Mouse (Mus musculus): Measurements from ENCODE around the gene Gm20518.

Gm20518 gene

DNA sequence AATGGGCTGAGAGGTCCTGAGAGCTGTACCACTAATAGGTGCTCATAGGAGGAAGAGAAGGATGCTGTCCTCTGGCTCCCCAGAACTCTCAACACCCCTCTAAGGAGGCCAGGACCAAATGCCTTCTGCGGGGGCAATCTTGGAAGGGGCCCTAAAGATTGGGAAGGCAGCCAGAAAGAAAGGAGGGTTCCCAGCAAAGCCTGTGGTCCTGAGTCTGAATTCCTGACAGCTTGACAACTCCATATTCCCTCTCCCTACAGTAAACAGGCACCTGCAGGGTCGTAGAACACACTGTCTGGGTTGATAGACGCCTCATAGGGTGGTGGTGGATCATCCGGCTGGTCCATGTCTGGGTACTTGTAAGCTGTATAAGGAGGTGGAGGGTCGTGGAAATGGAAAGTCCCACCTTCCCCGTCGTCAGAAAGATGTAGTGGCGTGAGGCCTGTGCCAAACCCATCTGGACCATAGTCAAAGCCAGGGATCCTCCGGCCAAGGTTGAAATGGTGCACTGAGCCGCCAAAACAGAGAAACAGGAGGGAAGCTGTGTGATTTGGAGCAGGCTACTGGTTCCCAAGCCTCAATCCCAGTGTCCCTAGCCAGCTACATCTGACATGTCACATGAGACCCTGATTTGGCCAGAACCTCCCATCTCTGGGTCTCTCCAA is 47.6 kb downstream of the Gm20518 start:
- no peak for DNase-seq (ENCODE audit: low read depth, low spot score)

DNA sequence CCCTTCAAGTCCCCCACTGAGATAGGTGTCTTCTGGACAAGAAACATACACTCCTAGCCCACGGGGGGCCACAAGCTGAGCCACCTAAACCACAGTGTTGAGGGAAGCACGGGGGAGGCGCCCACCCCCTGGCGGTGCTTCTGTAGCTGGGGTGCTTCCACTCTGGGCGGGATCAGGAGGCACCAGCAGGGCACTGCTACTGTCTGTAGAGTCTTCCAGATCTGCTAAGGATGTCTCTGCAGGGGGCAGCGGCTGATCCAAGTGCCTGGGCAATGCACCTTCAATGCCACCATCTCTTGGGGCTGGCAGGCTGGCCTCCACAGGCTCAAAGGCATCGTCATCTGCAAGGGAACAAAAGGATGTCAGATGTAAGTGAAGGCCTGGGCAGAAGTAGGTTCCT is 49.0 kb downstream of the Gm20518 start:
- DNase-seq (ENCODE audit: low read depth, low spot score), result no peak

DNA sequence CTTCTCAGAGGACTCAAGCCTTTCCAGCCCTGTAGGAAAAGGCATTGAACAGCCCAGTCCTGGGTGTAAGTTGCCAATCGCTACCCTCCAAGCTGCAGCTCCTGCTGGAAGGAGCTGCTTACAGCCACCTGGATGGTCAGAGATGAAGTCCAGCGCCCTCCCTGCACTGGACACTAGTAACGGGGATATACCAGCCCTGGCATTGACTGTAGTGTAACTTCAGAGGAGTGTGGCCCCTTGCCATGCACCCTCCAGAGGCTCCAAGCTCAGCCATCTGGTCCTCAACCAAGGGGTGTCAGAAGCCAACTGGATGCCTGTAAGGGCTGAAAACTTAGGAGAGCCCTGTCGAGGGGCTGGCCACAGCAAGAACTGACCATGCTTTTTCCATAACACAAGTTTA is 51.5 kb downstream of the Gm20518 start:
- no peak for DNase-seq (ENCODE audit: low read depth, low spot score)

DNA sequence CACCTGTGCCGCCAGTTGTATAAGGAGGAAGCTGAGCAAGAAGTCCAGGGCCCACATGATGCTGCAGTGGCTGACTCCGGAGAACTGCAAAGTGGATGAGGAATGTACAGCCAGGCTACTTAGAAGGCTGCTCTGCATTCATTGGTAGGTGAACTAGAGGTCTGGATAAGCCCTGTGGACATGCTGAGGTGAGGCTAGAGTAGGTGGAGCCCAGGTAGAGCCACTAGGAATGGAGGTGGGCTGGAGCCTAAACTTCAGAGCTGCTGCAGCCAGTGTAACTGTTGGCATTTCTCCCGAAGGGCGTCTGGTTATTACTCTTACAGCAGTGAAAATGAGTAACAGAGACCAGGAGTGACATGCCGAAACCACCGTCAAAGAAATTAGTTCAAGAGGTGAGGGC is 53.4 kb downstream of the Gm20518 start, which contains the start of gene Car15:
TSS of gene Car15 (minus strand) at position 314 of the 400 bp plus-strand sequence.
- DNase-seq (ENCODE audit: low read depth, low spot score), result no peak

DNA sequence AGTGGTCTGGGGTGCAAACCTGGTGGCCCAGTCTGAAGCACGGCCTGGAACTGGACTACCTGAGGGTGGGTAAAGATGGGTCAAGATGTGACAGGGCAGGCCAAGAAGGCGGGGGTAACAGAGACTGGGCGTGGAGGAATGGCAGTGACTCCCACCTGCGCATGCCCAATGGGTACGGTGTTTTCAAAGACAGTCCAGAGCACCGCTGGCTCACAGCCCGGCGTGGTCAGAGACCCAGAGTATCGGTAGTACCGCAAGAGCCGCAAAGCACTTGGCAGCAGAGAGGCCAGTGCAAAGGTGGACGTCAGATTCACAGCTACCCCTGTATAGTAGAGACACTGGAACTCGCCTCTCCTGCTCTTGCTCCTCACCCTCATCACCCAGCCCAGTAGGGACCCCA is 56.0 kb downstream of the Gm20518 start:
- DNase-seq (ENCODE audit: low read depth, low spot score), result no peak

DNA sequence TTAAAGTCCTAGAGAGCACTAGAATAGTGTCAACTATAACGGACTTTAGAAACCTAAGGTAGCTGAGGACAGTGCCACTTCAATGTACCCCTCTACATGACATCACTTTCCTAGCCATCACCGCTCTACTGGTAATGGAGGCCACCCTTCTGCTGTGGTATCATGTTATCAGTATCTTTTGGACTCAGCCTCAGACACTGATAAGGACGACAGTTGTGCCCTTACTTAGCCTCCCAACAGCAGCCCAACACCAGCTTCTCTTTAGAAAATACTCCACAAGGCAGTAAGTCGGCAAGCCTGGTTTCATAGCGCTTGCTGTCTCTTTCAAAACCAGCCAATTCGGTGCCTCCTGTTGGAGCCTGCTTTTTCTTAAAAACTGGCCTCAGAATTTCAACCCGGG is 56.9 kb downstream of the Gm20518 start:
- DNase-seq (ENCODE audit: low read depth, low spot score), result no peak

DNA sequence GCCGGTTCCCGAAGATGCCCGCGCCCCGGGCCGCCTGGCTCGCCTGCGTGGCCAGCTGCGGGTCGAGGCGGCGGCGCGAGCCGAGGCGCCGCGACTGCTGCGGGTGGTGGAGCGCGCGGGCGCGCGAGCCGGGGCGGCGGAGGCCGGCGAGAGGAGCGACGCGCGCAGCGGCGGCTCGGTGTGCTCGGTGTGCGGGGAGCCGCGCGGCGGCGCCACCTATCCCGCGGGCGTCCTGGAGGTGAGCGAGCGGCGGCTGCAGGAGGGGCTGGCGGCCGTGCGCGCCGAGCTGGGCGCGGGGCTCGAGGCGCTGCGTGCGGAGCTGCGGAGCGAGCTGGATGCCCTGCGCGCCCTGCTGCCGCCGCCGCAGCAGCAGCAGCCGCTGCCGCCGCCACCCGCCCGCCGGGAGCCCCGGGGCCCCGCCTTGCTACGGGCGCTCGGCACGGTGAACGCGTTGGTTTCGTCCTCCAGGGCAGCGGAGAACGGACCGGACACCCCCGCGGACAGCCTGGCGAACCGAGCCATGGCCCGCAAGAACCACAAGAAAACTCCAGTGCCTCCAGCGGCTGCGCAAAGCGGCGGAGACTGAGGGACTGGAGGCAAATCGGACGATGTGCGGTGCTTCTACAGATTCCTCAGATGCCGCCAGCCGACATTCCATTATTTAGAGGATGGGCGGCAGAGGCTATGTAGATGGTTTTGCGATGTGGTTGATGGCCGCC is 57.6 kb downstream of the Gm20518 start:
- DNase-seq (ENCODE audit: low read depth, low spot score), result peak; percentile 86

DNA sequence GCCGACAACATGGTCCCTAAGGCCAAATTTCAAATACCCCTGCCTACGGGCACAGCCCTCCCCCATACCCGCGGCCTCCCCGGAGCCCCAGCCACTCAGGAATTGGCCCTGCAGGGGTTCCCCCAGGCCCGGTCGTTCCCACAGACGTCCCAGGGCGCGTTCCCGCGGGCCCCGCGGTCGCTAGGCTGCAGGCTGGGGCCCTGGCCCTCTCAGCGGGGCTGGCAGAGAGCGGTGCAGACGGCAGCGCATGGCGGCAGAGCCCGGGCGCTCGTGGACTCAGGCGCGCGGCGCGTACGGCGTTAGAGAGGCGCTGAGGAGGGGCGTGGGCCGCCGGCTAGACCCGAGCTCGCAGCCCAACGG is 58.2 kb downstream of the Gm20518 start:
- DNase-seq (ENCODE audit: low read depth, low spot score), result peak; percentile 75

DNA sequence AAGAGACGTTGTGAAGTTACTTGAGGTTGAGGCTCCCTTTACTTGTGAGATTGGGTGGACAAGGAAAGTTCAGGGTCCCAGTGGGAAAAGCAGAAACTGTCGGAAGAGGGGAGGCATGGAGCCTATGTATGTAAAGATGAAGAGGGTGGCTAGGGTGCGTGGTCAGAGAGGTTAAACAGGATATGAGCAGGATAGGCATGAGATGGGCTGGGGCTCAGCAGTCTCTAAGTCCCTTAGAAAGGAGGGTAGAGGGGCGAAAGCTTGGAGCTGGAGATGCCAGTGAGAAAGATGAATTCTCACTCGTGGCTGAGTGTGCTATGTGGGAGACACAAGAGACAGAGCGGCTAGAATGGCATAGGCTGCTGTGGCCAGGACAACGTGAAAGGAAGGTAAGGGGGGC is 58.6 kb downstream of the Gm20518 start, which contains the start of gene B830017H08Rik:
TSS of gene B830017H08Rik (plus strand) at position 301 of the 400 bp plus-strand sequence.
- DNase-seq (ENCODE audit: low read depth, low spot score), result no peak

DNA sequence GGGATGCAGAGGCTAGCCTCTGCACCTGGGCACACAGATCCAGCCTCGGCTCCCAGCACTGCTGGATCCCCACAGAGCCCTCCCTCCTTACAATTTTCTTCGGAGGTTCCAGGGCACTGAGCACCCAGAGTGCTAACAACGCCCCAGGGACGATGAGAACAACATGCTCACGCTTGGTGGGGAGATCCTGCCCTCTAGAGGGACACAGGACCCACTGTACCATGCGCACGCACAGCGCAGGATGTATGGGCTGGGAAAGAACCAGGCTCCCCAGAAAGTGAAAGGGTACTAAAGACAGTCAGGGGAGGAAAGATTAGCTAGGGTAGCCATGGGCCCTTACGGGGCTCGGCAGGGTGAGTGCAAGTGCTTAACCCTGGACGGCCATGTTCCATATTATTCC is 59.7 kb downstream of the Gm20518 start:
- DNase-seq (ENCODE audit: low read depth, low spot score), result peak; percentile 54

DNA sequence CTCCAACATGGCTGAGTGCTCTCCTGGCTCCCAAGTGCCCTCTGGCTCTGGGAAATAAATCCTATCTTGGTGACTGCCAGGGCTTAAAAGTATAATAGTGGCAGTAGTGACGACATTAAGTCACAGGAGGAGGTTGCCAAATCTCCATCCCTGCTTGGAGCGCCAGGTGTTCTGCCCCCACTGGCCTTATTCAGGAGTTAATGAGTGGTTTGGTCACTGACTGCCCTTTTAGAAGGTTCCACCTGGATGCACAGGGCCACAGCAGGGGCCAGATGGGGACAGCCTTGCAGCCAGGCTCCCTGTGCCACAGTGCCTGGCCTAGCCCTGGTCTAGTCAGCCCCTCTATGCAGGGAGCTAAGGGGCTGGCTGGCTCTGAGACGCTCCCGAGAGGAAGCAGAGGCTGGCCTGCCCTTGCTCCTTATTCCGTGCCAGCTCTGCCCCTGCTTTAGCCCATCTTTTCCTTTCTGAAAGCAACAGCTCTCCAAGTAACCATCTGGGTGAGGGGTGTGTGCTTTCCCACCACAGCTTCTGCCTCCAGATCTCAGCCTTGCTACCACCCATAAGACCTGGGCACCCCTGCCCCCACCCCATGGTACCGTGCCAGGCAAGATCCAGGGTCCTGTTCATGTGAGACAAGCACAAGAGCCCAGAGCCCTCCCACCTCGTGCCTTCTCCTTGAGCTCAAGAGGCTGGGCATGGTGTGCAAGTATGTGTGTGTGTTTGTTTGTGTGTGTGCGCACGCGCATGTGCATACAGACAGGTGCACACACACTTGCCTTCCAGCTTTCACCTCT is 60.9 kb downstream of the Gm20518 start:
- DNase-seq (ENCODE audit: low read depth, low spot score), result no peak

DNA sequence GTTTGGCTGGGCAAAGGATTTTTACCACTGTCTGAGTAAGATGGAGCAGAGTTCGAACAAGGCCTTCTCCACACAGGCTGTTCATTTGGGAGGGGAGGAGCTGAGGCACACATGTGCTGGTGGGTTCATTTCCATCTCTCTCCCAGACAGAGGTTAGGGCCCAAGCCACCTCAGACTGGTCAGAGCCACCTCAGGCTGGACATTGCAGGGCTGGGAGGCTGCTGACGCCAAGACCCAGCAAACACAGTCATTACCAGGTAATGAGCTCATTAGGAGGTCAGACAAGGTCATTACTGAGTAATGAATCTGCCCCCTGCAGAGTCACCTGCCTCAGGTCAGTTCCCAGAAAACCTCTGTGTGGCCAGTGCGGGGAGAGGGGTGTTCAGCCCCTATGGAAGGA is 62.6 kb downstream of the Gm20518 start:
- DNase-seq (ENCODE audit: low read depth, low spot score), result peak; percentile 56

DNA sequence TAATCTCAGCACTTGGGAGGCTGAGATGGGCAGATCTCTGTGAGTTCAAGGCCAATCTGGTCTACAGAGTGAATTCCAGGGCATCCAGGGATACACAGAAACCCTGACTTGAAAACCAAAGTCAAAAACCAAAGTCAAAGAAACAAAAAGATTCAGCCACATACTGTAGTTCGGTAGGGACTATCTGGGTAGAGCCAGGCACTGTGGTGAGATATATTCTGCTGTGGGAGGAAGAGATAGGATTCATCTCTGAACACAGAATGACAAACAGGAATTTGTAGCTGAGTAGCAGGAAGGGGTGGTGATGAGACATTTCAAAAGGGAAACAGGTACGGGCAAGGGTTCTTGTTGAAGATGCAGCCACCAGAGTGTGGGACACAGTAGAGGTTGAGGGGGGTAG is 63.2 kb downstream of the Gm20518 start:
- no peak for DNase-seq (ENCODE audit: low read depth, low spot score)

DNA sequence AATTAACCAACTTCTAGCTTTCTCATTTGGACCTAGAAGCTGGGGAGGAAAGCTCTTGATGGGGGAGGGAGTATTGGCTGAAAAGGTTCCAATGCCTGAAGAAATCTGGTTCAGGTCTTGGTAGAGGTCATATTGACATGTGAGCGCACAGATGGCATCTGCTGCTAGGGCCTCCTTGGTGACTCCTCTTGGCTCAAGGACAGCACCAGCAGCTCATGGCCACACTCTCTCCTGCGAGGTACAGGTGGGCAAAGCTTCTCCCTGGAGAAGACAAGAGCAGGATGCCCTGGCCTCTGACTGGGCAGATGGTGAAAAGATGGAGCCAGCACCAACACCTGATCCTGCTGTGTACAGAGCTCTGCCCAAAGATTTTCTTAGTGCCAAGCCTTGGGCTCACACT is 65.0 kb downstream of the Gm20518 start:
- no peak for DNase-seq (ENCODE audit: low read depth, low spot score)

DNA sequence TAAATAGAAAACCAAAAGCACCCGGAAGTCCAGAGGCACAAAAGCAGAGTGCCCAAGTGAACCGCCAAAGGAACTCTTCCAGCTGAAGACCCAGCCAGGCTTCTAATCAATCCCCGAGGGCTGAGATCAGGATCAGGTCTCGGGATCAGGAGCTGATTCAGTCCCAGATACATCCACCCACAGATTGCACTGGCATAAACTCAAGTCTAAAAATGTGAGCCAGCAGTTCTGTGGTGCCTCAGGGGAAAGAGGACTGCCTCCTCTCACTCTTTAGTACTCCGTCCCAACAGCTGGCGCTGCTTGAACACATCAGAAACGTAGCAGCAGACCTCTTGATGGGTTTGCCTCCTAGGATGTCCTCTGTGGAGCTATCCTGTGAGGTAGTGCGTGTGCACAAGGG is 74.9 kb downstream of the Gm20518 start:
- no peak for DNase-seq (ENCODE audit: low read depth, low spot score)

DNA sequence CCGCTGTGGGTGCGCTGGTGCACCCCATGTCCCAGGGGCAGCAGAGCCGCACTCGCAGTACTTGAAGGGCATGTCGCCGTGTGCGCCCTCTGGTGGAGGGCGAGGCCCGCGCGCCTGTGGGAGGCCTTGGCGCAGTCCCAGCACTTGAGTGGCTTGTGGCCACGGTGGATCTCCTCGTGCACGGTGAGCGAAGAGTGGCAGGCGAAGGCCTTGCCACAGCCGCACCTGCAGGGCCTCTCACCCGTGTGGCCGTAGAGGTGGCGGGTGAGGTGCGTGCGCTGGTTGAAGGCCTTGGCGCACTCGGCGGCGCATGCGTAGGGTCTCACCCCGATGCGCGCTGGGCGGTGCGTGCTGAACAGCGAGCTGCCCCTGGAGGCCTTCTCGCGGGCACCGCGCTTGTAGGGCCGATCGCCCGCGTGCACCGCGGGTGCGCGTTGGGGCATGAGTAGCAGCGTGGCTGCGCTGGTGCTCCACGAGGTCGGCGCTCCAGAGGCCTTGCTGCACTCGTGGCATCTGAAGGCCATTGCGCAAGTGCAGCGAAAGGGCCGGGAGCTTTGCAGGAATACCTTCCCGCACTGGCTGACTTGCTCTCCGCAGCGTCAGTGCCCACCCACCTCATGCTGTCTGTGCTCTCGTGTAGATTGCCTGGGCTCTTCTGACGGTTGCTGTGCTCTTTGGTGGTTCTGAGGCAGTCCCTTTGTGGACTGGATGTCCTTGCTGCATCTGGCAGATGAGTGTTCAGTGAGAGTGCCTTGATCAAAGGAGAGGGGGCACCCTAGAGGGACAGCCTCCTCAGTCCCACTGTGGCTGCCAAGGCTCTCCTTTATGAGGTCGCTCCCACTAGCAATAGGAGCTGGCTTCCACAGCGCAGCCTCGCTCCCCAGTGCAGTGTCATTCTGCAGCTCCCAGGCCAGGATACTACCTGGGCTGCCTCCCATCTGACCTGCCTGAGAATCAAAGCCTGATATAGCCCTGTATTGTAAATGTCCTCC is 75.8 kb downstream of the Gm20518 start:
- peak; percentile 94 for DNase-seq (ENCODE audit: low read depth, low spot score)

DNA sequence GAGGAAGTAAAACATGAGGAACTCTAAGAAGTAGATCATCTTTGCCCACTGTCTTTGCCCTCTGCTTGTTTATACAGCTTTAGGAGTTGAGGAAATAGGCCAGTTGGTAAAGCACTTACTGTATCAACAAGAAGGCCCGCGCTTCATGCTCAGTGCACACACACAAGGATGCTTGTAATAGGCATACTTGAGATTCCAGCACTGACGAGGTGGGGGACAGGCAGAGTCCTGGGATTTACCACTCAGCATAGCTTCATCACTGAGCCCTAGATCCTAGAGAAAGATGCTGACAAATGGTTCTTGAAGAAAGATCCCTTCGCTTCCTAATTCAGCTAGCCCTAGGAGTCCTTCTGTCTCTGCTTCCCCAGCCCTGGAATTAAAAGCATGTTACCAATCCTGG is 78.3 kb downstream of the Gm20518 start:
- no peak for DNase-seq (ENCODE audit: low read depth, low spot score)

DNA sequence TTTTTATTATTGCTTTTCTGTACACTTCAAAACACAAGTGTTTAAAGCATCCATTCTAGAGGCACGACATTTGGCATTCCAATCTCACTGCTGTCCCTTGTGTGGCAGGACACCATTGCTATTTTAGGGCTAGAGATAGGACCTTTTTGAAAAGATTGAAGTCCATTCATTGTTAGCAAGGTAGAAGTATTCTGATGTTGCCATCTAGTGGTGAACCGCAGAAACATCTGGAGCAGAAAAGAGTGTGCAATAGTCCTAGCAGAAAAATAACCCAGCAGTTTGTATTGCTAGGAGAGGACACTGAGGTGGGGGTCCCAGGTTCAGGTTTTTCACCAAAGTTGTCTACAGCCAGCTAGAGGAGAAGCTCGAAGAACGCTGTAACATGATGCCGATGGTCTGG is 79.4 kb downstream of the Gm20518 start:
- DNase-seq (ENCODE audit: low read depth, low spot score), result peak; percentile 48

DNA sequence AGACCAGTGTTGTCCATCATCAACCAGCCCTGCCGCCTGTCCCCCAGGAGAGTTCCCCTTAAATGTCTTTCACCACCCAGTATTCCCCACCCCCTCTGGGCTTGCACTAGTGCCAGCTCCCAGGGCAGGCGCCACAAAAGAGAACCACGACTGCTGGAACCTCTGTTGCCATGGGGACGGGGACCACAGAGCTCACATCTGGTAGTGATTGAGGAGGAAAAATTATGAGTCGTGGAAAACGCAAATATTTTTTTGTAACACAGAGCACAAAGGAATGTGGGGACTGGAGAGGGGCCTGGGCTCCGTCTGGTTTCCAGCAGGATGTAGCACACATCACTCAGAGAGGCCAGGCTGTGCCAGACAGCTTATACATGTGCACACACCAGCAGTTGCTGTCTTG is 81.8 kb downstream of the Gm20518 start:
- no peak for DNase-seq (ENCODE audit: low read depth, low spot score)

DNA sequence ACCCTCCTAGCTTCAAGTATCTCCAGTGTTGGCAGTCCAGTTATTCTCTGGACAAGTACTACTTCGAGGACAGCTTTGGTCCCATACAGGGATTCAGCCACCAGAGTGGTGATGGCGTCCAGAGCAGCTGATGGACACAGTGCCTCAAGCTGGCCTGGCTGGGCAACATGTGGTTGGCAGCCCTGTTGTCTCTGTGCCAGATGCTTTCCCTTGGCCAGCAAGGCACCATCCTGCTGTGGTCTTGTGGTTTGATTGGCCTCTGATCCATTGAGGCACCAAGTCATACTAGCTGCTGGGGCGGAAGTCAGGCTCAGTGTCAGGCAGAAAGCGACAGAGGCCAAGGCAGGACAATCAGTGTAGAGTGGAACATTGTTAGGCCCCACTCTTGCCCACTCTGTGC is 82.3 kb downstream of the Gm20518 start:
- DNase-seq (ENCODE audit: low read depth, low spot score), result no peak

Measured in ZHBTc4 (cell line).